Mouse (Mus musculus) thymus, adult 2 months (tissue): Measurements from ENCODE around the gene Efna2.

Experiments
- CTCF ChIP-seq: fragments of 200-500 bp; IDR thresholded peaks from 2 replicates; pipeline ENCODE4 v1.5.1; 2012; ENCODE audit warnings: mild to moderate bottlenecking, control low read depth, low read length, moderate library complexity, borderline replicate concordance; ENCODE audit not compliant: control insufficient read depth, poor library complexity, insufficient read depth; ENCODE audit errors: extremely low read depth
- POLR2A ChIP-seq: fragments of 200-500 bp; IDR thresholded peaks from 2 replicates; pipeline ENCODE4 v1.6.1; 2012; ENCODE audit warnings: mild to moderate bottlenecking, low read length, control low read depth, moderate library complexity; ENCODE audit not compliant: control insufficient read depth, poor library complexity, insufficient read depth; ENCODE audit errors: extremely low read depth

- TF ChIP-seq POLR2A (no peak), CTCF (no peak)
Measured at GRCm38 (mm10) chr10:80196167-80196566, 16.9 kb downstream of the Efna2 start.
